Mouse (Mus musculus): ENCODE results near the gene Gm3336. TPM values are rescaled to one million over a fixed set of nuclear protein-coding genes. Genes with fewer than 3 reads are reported as not detected.

Gm3336 gene
- polyA plus RNA-seq, 1 experiment from 2014 or later, result not detected

GRCm38 (mm10) chr8:70724216-70724615 lies 5.9 kb downstream of the Gm3336 start:
- no peak overlapping the region for H3K9ac ChIP-seq (replicated peaks)
- no peak overlapping the region for H3K4me3 ChIP-seq
- H3K27ac ChIP-seq (replicated peaks), result no peak overlapping the region
- H3K4me2 ChIP-seq (replicated peaks), result no peak overlapping the region
- no peaks in the 10 kb centered on the region for H3K9me3 ChIP-seq
- no peak for ATAC-seq (replicated peaks)
- H3K4me1 ChIP-seq, result no peaks in the 10 kb centered on the region
- H3K36me3 ChIP-seq, result no peaks in the 10 kb centered on the region
- 82% methylated on average over 12 of the region's 12 CpGs for WGBS
- H3K27me3 ChIP-seq, result peaks cover 12% of the 10 kb centered on the region

GRCm38 (mm10) chr8:70725792-70726447 lies 7.6 kb downstream of the Gm3336 start:
- Histone ChIP-seq H3K4me3 (no peak overlapping the region), H3K36me3 (no peaks in the 10 kb centered on the region), H3K4me2 (replicated peaks) (no peak overlapping the region), H3K27ac (replicated peaks) (no peak overlapping the region), H3K4me1 (0 out of 2 replicates have a peak, but pooled peaks cover 4% of the 10 kb centered on the region), H3K9me3 (no peaks in the 10 kb centered on the region), H3K9ac (replicated peaks) (no peak overlapping the region), H3K27me3 (peaks cover 24% of the 10 kb centered on the region)
- 34% methylated on average over 14 of the region's 14 CpGs for WGBS
- no peak for ATAC-seq (replicated peaks)

GRCm38 (mm10) chr8:70726721-70727120 lies 8.4 kb downstream of the Gm3336 start:
- H3K9me3 ChIP-seq, result no peaks in the 10 kb centered on the region
- 45% methylated on average over 11 of the region's 11 CpGs for WGBS
- H3K9ac ChIP-seq (replicated peaks), result no peak overlapping the region
- no peak overlapping the region for H3K4me2 ChIP-seq (replicated peaks)
- H3K27me3 ChIP-seq, result peaks cover 27% of the 10 kb centered on the region
- H3K27ac ChIP-seq (replicated peaks), result no peak overlapping the region
- no peak overlapping the region for H3K4me3 ChIP-seq
- no peak for ATAC-seq (replicated peaks)
- 0 out of 2 replicates have a peak, but pooled peaks cover 4% of the 10 kb centered on the region for H3K4me1 ChIP-seq
- no peaks in the 10 kb centered on the region for H3K36me3 ChIP-seq

- Histone ChIP-seq H3K4me1 (0 out of 2 replicates have a peak, but pooled peaks cover 4% of the 10 kb centered on the region), H3K9ac (replicated peaks) (no peak overlapping the region), H3K4me2 (replicated peaks) (peak overlapping the region; percentile 36; the same call in 1 of the 2 replicates), H3K9me3 (no peaks in the 10 kb centered on the region), H3K27ac (replicated peaks) (no peak overlapping the region), H3K27me3 (peaks cover 27% of the 10 kb centered on the region), H3K36me3 (no peaks in the 10 kb centered on the region), H3K4me3 (peak overlapping the region; percentile 19; the same call in 1 of the 2 replicates)
- no peak for ATAC-seq (replicated peaks)
- 3% methylated on average over 34 of the region's 34 CpGs for WGBS
Measured at GRCm38 (mm10) chr8:70729808-70730475, 11.6 kb downstream of the Gm3336 start.

- Histone ChIP-seq H3K9me3 (no peaks in the 10 kb centered on the region), H3K36me3 (no peaks in the 10 kb centered on the region), H3K9ac (replicated peaks) (no peak overlapping the region), H3K4me2 (replicated peaks) (no peak overlapping the region), H3K4me3 (no peak overlapping the region), H3K27ac (replicated peaks) (no peak overlapping the region), H3K4me1 (0 out of 2 replicates have a peak, but pooled peaks cover 4% of the 10 kb centered on the region), H3K27me3 (peaks cover 30% of the 10 kb centered on the region)
- no peak for ATAC-seq (replicated peaks)
- 89% methylated on average over 4 of the region's 4 CpGs for WGBS
Measured at GRCm38 (mm10) chr8:70730956-70731355, 12.6 kb downstream of the Gm3336 start.

- H3K9me3 ChIP-seq, result no peaks in the 10 kb centered on the region
- no peaks in the 10 kb centered on the region for H3K36me3 ChIP-seq
- H3K27me3 ChIP-seq, result peaks cover 24% of the 10 kb centered on the region
- no peak overlapping the region for H3K27ac ChIP-seq (replicated peaks)
- H3K4me3 ChIP-seq, result no peak overlapping the region
- no peak for ATAC-seq (replicated peaks)
- WGBS, result 69% methylated on average over 5 of the region's 5 CpGs
- H3K4me1 ChIP-seq, result peaks cover under 1% of the 10 kb centered on the region; the same call in 1 of the 2 replicates
- H3K9ac ChIP-seq (replicated peaks), result no peak overlapping the region
- H3K4me2 ChIP-seq (replicated peaks), result no peak overlapping the region
Measured at GRCm38 (mm10) chr8:70737705-70738104, 19.4 kb downstream of the Gm3336 start.

GRCm38 (mm10) chr8:70738211-70738610 lies 19.9 kb downstream of the Gm3336 start:
- peaks cover 6% of the 10 kb centered on the region for H3K4me1 ChIP-seq
- H3K27ac ChIP-seq (replicated peaks), result no peak overlapping the region
- no peaks in the 10 kb centered on the region for H3K36me3 ChIP-seq
- H3K9me3 ChIP-seq, result no peaks in the 10 kb centered on the region
- 73% methylated on average over 3 of the region's 3 CpGs for WGBS
- no peak overlapping the region for H3K4me3 ChIP-seq
- H3K27me3 ChIP-seq, result peaks cover 29% of the 10 kb centered on the region
- no peak overlapping the region for H3K9ac ChIP-seq (replicated peaks)
- no peak overlapping the region for H3K4me2 ChIP-seq (replicated peaks)
- ATAC-seq (replicated peaks), result no peak

GRCm38 (mm10) chr8:70741661-70742060 lies 23.3 kb downstream of the Gm3336 start:
- H3K27me3 ChIP-seq, result peaks cover 55% of the 10 kb centered on the region
- 54% methylated on average over 5 of the region's 5 CpGs for WGBS

GRCm38 (mm10) chr8:70742176-70742575 lies 23.8 kb downstream of the Gm3336 start:
- Histone ChIP-seq H3K4me3 (no peak overlapping the region), H3K36me3 (no peaks in the 10 kb centered on the region), H3K27ac (replicated peaks) (no peak overlapping the region), H3K27me3 (peaks cover 58% of the 10 kb centered on the region), H3K9me3 (no peaks in the 10 kb centered on the region), H3K4me1 (peaks cover 18% of the 10 kb centered on the region), H3K9ac (replicated peaks) (no peak overlapping the region), H3K4me2 (replicated peaks) (no peak overlapping the region)
- no peak for ATAC-seq (replicated peaks)
- WGBS, result 73% methylated on average over 11 of the region's 11 CpGs

More at GRCm38 (mm10) chr8:70741661-70742060, 23.3 kb downstream of the Gm3336 start:
- Histone ChIP-seq H3K4me2 (replicated peaks) (no peak overlapping the region), H3K27ac (replicated peaks) (no peak overlapping the region), H3K9me3 (no peaks in the 10 kb centered on the region), H3K9ac (replicated peaks) (no peak overlapping the region), H3K4me3 (no peak overlapping the region), H3K36me3 (no peaks in the 10 kb centered on the region), H3K4me1 (peaks cover 18% of the 10 kb centered on the region)
- no peak for ATAC-seq (replicated peaks)

GRCm38 (mm10) chr8:70742981-70743655 lies 24.8 kb downstream of the Gm3336 start:
- Histone ChIP-seq H3K4me3 (peak overlapping the region; percentile 37; the same call in 1 of the 2 replicates), H3K27ac (replicated peaks) (no peak overlapping the region), H3K36me3 (no peaks in the 10 kb centered on the region), H3K4me1 (peaks cover 18% of the 10 kb centered on the region), H3K4me2 (replicated peaks) (peak overlapping the region; percentile 50), H3K9me3 (no peaks in the 10 kb centered on the region), H3K27me3 (peaks cover 58% of the 10 kb centered on the region), H3K9ac (replicated peaks) (peak overlapping the region; percentile 32; the same call in 1 of the 2 replicates)
- 0 out of 2 replicates have a peak, but pooled peaks have one; percentile 21 for ATAC-seq (replicated peaks)
- WGBS, result 2% methylated on average over 38 of the region's 38 CpGs

- peaks cover 18% of the 10 kb centered on the region for H3K4me1 ChIP-seq
- peaks cover 56% of the 10 kb centered on the region for H3K27me3 ChIP-seq
- peak; percentile 20; the same call in 1 of the 2 replicates for ATAC-seq (replicated peaks)
- H3K9ac ChIP-seq (replicated peaks), result peak overlapping the region; percentile 49
- no peaks in the 10 kb centered on the region for H3K36me3 ChIP-seq
- peak overlapping the region; percentile 50 for H3K4me2 ChIP-seq (replicated peaks)
- 3% methylated on average over 48 of the region's 48 CpGs for WGBS
- no peaks in the 10 kb centered on the region for H3K9me3 ChIP-seq
- no peak overlapping the region for H3K27ac ChIP-seq (replicated peaks)
- peak overlapping the region; percentile 37 for H3K4me3 ChIP-seq
Measured at GRCm38 (mm10) chr8:70743656-70744590, 25.6 kb downstream of the Gm3336 start.

Data from forebrain, embryonic 15.5 days (tissue).